Mouse (Mus musculus): ENCODE measurements around the gene Wwox.

DNA sequence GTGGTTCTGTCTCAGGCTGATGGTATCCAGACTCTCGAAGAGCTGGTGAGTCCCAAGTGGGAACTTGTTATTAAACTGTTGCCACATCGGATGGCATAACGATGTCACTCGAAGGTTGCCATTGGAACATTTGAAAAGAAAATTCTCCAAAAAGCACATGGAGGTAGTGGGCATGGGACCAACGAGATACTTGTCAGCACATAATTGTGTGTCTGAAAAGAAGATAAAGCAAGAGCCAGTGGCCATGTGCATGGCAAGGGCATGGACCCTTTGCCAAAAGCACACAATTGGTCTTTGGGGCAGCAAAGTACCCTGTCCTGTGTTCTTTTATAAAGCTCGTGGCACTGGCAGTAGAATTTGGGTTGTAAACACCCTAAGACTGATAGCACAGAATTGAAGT is 909.2 kb downstream of the Wwox start:
- TF ChIP-seq EP300 (IDR thresholded peaks at IDR 0.05) (no peak), CTCF (IDR thresholded peaks at IDR 0.05) (no peak)

All from lung, postnatal 0 days (tissue).